Mouse (Mus musculus) retina, adult 2 months (tissue): ENCODE measurements around the gene C130032M10Rik.

Experiments
- DNase-seq: peaks from one replicate; pipeline ENCODE4 v3.0.0-alpha.2; 2012; ENCODE audit warnings: low read depth, low spot score

C130032M10Rik gene

DNA sequence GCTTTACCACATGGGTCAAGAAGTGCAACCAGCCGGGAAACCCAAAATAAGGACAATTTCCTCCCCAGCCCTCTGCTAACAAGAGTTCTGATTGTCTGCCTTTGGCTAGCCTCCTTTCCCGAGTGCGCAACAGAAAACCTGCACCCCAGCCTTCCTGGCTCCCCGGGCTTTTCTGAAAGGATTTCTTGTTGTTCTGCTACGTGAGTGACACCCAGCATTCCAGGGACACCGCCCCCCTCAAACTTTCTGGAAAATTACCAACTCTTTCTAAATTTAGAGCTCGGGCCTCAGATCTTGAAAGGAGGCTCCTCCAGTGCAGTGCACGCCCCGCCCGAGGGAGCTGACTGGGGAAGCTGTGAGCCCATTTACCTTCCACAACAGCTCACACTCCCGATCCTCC is at the start of gene C130032M10Rik:
Gene C130032M10Rik, plus strand, starts transcription at position 334 of the 400 bp plus-strand sequence.
- no peak for DNase-seq

- DNase-seq: no peak
These were observed 48.6 kb upstream of the C130032M10Rik start for GRCm38 (mm10) chr9:114466871-114467270.

DNA sequence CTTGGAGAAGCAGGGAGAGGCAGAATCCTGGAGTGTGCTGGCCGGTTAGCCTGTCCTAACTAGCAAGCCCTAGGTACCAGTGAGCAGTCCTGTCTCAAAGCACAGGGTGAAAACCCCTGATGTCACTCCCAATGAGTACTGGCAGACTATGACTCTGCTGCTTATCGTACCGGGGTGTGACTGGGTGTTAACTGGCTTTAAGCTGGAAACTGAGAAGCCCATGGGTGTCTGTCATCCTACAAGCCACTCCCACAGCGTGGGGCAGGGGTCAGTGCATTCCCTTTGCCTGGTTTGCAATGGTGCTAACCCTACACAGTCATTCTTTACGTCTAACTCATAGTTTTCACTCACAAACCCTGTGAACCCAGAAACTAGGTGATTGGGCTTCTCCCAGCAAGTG is 47.3 kb upstream of the C130032M10Rik start:
- no peak for DNase-seq

DNA sequence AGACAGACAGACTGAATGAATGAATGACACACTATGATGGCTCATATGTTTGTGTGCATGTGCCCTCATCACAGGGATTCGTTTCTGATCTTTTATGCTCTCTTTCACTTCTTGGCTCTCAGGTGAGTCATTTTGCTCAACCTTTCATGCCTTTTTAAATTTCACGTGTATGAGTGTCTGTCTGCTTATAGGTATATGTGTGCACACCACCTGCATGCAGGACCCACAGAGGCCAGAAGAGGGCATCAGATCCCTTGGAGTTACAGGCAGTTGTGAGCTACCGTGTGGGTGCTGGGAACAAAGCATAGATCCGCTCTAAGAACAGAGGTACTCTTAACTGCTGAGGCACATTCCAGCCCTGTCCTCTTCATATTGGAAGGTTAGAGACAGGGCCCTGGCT is 46.8 kb upstream of the C130032M10Rik start:
- DNase-seq: no peak

- no peak for DNase-seq
These were observed 43.6 kb upstream of the C130032M10Rik start for GRCm38 (mm10) chr9:114471892-114472291.

DNA sequence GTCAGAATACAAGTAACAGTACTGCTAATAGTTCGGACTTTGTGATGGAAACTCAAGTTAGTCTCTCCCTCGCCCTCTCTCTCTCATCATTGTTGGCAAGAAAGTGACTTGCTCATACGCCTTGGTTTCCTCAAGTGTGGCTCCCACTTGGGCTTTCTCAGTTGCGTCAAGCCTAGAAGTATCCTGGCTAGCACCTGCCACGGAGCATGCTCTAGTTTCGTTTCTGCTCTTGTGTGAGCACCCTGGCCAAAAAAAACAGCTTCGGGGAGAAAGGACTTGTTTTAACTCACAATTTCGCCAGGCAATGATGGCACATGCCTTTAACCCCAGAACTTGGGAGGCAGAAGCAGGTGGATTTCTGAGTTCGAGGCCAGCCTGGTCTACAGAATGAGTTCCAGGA is 38.5 kb upstream of the C130032M10Rik start:
- no peak for DNase-seq

DNA sequence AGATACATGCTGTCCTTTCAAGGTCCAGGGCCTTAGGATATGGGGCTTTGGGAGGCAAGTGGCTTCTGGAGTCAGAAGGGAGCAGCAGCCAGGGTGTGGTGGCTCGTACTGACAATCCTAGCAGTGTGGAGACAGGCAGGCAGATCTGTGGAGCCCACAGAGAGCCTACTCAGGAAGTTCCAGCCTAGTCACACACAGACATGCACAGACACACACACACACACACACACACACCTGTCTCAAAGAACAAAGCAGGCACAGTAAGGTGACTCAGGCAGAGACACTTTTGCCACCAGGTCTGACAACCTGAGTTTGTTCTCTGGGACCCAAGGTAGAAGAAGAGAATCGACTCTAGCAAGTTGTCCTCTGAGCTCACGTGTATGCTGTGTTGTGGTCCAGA is 34.6 kb upstream of the C130032M10Rik start:
- DNase-seq: no peak

DNA sequence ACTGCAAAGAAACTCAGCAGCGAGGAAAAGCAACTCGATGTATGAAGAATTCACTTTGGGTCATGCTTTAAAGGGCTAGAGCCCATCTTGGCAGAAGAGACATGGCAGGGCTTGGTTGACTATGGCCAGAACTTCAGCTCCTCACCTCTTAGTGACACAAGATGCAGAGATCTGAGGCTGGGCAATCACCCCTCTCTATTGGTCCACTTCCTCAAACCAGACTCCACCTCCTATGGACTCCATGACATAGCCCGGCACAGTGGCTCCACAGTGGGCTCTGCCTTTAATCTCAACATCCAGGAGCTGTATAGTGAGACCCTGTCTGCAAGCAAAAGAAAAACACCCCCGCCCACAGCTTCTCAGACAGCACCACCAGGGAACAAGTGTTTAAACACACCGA is 30.7 kb upstream of the C130032M10Rik start:
- DNase-seq: no peak

DNA sequence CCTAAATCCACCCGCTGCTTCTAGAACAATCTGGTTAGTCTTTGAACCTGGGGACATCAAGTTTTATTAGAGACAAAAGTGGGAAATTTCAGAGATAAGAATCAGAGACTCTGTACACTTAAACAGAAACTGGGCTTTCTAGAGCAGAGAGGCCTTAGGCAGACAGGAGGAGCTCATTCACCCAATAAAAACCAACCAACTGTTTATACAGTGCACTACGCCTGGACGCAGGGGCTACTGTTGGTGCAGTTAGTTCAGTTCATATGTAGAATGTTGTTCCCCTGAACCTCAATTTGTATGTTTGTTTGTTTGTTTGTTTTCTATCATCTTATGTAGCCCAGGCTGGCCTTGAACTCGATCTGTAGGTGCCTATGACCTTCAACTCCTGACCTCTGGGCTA is 28.7 kb upstream of the C130032M10Rik start:
- no peak for DNase-seq

DNA sequence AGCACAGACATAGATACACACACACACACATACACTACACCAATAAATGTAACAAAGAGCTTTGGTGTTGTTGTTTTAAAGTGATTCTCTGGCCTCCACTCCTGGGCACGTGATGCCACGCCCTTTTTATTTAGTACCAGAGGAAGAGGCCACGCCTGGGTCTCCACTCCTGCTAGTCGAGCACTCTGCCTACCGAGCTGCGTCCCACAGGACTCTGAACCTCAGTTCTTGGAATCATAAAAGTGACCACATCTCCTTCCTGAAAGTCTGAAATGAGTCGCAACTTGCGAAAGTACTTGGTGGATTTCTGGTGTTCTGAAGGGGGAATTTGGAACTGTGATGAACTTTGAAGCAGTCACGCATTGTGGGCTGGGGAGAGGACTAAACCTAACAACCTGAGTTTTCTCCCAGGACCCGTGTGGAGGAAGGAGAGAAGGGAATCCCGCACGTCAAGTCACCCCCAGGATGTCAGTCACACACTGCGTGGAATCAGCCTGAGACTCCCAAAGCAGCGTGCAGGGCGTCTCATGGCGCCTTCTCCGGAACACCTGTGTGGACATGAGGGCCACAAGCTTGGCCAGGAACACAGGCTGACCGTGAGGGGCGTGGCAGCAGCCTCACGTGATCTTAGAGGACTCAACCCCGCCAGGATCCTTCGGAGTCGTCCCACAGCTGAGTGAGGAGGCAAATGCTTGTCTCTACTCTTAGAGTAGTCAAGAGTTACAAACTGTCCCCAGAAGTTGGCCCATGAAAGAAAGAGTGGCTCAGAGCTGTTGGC is 27.8 kb upstream of the C130032M10Rik start:
- no peak for DNase-seq

- DNase-seq: no peak
These were observed 19.0 kb upstream of the C130032M10Rik start for GRCm38 (mm10) chr9:114496469-114496868.

DNA sequence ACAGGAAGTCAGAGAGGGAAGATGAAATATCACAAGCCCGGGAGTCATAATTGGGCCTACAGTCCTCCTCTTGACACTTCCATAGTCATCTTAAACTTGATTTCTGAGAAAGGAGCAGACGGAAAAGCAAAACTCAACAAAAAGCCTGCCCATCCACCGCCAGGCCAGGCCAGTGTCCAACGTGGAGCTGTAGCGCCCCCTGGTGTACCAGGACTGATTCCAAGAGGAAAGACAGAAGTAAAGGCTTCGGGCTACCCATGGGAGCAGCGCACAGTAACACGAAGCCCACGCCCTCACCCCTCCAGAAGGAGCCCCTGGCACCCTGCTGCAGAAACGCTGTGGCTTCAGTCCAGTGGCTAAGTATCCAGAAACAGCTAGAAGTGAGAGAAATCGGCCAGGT is 17.3 kb upstream of the C130032M10Rik start:
- peak; percentile 42 for DNase-seq

DNA sequence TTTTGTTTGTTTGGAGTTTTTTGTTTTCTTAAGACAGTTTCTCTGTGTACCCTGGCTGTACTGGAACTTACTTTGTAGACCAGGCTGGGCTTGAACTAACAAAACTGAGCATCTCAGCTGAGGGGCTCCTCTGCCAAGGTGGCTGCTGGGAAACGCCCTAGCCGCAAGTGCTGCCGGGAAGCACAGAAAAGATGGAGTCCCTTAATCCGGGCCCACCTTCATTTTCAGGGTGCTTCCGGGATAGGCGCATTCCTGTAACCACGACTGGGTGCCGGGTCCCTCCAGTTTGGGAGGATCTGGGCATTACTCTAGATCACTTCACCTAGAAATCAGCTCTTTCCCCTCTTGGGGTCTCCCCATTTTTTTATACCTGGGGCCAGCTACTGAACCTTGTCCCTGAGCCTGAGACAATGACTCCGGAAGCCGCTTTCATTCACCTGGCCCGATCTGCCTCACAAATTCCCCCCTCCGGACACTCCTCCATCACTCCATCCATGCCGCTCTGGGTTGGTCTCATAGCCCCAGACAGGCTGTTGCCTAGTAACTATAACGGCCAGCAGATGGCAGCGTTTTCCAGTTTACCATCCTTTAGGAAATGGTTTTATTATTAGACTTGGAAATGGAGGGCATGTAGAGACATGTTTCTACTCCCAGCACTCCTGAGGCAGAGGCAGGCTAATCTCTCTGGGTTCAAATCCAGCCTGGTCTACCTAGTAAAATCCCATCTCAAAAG is 15.5 kb upstream of the C130032M10Rik start:
- peak; percentile 26 for DNase-seq

DNA sequence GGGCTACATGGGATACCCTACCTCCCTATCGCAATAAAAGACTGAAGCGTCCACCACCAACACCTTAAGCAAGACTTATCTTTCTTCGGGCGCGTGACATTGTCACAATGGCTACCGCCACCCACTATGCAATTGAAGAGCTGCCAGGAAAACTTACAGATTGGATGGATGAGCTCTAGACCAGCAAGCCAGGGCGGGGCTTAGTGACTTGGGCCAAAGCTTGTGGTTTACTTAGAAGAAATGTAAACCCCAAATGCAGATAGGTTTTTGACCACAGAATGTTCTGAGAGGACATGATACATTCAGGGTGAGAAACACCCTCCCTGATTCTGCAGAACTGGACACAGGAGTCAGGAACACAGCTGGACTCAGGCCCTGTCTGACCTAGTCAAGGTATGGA is 14.4 kb upstream of the C130032M10Rik start:
- DNase-seq: no peak

DNA sequence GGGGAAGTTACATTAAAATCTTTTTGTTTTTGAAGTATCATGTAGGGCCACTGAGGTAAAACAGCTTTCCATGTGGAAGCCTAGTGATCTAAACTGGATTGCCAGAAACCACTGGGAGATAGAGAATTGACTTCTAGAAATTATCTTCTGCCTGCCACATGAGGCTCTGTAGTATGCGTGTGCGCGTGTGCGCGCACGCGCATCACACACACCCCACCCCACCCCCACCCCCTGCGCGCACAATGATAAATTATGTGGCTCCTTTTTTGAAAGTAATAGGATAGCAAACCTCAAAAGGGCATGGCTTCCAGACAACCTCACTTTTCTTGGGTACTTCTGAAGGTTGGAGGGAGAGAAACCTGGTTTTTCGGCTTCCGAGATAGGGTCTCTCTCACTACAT is 13.6 kb upstream of the C130032M10Rik start:
- no peak for DNase-seq

DNA sequence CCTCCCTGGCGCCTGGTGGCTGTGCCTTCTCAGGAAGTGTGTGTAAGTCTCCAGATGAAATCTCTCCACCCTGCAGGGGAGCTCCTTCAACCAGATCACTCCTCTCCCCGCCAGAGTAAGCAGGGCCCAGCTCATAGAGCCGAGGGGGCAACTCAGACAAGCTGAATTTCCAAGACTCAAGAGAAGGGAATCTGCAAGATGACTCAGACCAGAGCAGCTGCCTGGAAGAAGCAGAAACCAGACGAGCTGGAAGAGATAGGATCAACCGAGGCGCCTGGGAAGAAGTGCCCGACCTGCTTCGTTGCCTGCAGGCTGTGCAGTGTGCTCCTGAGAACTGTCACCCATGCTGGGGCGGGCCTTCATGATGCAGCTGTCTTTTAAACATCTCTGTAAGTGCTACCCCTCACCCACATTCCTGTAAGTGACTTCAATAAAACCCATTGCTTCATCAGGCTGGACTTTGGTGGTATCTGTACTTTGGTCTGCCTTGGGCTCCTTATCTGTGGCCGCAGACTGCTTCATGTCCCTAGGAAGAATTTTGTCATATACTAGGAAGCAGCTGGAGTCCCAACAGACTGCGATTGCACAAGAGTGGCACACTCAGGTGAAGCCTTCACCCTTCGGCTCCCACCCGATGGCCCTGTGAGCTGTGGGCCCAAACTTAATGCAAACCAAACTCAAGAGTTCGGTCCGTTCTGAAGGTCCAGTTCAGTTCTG is 12.6 kb upstream of the C130032M10Rik start:
- DNase-seq: no peak

DNA sequence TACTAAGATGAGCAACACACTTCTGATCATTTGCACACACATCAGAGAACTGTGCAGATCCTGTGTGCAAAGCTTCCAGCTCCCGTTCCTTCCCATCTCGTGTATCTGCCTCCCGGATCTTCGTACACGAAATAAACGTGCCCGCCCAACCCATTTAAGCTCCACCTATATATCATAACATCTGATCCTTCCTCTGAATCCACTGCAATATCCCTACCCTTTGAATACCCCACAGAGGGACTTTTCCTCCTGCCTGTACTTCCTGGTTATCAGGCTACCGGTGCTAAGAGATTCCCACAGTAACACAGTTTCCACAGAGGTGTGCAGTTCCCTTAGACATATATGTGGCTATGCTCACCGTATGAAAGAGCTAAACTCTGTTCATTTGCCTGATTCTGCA is 10.7 kb upstream of the C130032M10Rik start, which contains the start of gene Ccr4:
Gene Ccr4, minus strand, starts transcription at position 101 of the 400 bp plus-strand sequence.
- DNase-seq: no peak

- DNase-seq: no peak
These were observed 8.9 kb upstream of the C130032M10Rik start for GRCm38 (mm10) chr9:114506564-114506963.

DNA sequence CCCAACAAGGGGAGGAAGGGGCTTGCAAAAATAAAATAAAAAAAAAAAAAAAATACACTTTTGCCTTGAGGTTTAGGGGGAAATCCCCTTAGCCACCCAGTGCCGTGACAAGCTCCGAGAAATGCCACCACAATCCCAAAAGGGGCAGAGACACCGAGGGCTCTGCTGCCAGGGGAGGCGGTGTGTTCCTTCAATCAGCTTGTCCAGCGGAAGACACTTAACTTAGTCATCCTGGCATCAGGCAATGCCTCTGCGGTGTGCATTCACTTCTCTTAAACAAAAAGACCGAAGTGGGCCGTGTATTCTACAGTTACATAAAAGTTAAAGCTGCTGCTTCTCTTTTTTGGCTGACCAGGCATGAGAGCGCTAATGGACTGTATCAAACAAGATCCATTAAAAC is 8.1 kb upstream of the C130032M10Rik start:
- no peak for DNase-seq

DNA sequence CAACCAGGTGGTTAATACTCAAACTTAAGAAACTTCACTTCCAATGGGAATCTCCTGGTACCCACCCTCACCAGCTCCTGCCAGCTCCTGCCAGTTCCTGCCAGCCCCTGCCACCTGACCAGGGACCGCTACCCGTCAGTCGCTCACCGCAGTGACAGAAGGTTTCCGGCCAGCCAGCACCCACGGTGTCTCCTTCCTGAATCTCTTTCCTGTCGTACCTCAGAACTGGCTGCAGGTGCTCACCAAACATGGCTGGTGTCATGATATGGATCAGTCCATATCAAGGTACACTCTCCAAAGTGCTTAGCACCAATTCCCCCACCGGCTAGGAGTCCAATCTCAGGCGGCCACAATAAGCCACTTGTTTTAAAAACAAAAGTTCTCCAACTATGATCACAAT is 5.7 kb upstream of the C130032M10Rik start:
- no peak for DNase-seq

GRCm38 (mm10) chr9:114512831-114513230 is 2.7 kb upstream of the C130032M10Rik start:
- DNase-seq: no peak

DNA sequence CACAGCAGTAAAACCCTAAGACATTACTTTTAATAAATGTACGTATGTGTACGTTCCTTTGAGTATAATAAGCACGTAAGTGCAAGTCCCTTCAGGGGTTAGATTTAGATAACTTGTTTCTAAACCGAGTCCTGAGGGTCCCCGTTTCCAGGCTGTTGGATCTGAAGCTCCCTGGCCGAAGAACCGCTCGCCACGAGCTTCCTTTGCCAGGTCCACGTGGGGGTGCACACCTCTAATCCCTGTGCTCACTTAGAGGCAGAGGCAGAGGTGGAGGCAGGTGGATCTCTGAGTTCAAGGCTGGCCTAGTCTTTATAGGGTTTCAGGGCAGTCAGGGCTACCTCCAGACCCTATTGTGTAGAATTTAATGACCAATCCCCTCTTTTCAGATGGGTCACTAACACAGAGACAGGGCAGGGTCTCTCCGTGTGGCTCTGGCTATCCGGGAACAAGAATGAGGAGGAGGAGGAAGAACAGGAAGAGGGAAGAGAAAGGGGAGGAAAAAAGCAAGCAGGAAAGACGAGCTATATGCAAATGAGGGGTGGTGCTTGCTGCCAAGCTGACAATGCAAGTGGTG is 2.5 kb downstream of the C130032M10Rik start:
- DNase-seq: no peak
